Mouse (Mus musculus) lung, postnatal 36 days (tissue): Measurements from ENCODE around the gene Scube3.
A peak's percentile ranks its signal among the peaks of the same experiment; 100 is the strongest.

Experiments
- DNase-seq: peaks from one replicate; pipeline ENCODE4 v3.0.0; 2022; ENCODE audit warnings: mixed read lengths

The Scube3 gene

GRCm38 (mm10) chr17:28135496-28135895, 6.4 kb upstream of the Scube3 start:
- DNase-seq = no peak

GRCm38 (mm10) chr17:28136266-28136665, 5.7 kb upstream of the Scube3 start:
- DNase-seq = no peak

- DNase-seq = no peak
Measured at GRCm38 (mm10) chr17:28138013-28138412, 3.9 kb upstream of the Scube3 start.

GRCm38 (mm10) chr17:28138685-28139084, 3.3 kb upstream of the Scube3 start:
- no peak for DNase-seq

GRCm38 (mm10) chr17:28140431-28141204, 1.3 kb upstream of the Scube3 start:
- DNase-seq = no peak

- no peak for DNase-seq
Measured at GRCm38 (mm10) chr17:28141205-28141650, 713 bp upstream of the Scube3 start.

GRCm38 (mm10) chr17:28142700-28143610, 1.0 kb downstream of the Scube3 start:
- DNase-seq = no peak

- DNase-seq = no peak
Measured at GRCm38 (mm10) chr17:28143751-28144150, 1.8 kb downstream of the Scube3 start.

- DNase-seq = no peak
Measured at GRCm38 (mm10) chr17:28144241-28144640, 2.3 kb downstream of the Scube3 start.

- no peak for DNase-seq
Measured at GRCm38 (mm10) chr17:28148288-28148687, 6.3 kb downstream of the Scube3 start.

GRCm38 (mm10) chr17:28149734-28150133, 7.8 kb downstream of the Scube3 start:
- no peak for DNase-seq

- no peak for DNase-seq
Measured at GRCm38 (mm10) chr17:28150456-28150855, 8.5 kb downstream of the Scube3 start.

GRCm38 (mm10) chr17:28153095-28153494, 11.2 kb downstream of the Scube3 start:
- DNase-seq = no peak

- no peak for DNase-seq
Measured at GRCm38 (mm10) chr17:28154970-28155369, 13.0 kb downstream of the Scube3 start.

GRCm38 (mm10) chr17:28160361-28160760, 18.4 kb downstream of the Scube3 start:
- DNase-seq = no peak

GRCm38 (mm10) chr17:28161310-28161881, 19.5 kb downstream of the Scube3 start:
- peak; percentile 9 for DNase-seq

GRCm38 (mm10) chr17:28163666-28164065, 21.7 kb downstream of the Scube3 start:
- DNase-seq = peak; percentile 79

GRCm38 (mm10) chr17:28170460-28171305, 28.7 kb downstream of the Scube3 start:
- peak; percentile 30 for DNase-seq

GRCm38 (mm10) chr17:28172690-28173089, 30.7 kb downstream of the Scube3 start:
- peak; percentile 44 for DNase-seq

GRCm38 (mm10) chr17:28176775-28177539, 35.0 kb downstream of the Scube3 start, which contains the start of gene Zfp523:
TSS of gene Zfp523 (plus strand) at chr17:28177129.
- peak; percentile 87 for DNase-seq

GRCm38 (mm10) chr17:28177540-28178046, 35.7 kb downstream of the Scube3 start:
- peak; percentile 50 for DNase-seq
